Mouse (Mus musculus): ENCODE results near the gene Tmem176a.

DNA sequence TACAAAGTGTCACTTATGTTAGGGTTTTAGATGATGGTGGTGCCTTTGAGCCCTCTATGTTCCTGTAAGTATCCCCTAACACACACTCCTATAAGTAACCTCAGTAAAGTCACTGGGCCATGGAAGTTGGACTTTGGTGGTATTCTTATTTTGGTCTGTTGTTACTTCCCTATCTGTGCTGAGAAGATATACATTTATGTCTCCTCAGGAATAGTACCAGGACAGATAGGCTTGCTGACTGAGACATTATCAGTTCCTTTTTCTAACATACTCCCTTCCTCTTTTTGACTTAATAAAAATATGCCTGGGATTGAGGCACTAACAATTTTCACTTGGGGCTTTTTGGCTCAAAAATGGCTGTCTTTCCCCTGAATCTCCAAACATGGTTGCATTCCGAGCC lies 8.3 kb upstream of the Tmem176a start:
- TF ChIP-seq CTCF (IDR thresholded peaks at IDR 0.05 in 2 of 3, conservative IDR thresholded peaks at IDR 0.05 in 1 of 3; ENCODE audit: control insufficient read depth in 1 of 3, insufficient read depth in 1 of 3, low read depth in 2 of 3, low read length in 3 of 3, poor library complexity in 1 of 3, severe bottlenecking in 1 of 3) (no peak), JUND (IDR thresholded peaks at IDR 0.05; ENCODE audit: low read depth, low read length) (no peak)

Data from MEL (cell line).